Mouse (Mus musculus) hindbrain, embryonic 12.5 days (tissue): ENCODE measurements around the gene Olfr1167. TPM values are rescaled to one million over a fixed set of nuclear protein-coding genes. Genes with fewer than 3 reads are reported as not detected.
"Not testable (repeated sequence)": the region's sequence is repeated elsewhere in the genome, so short reads cannot be mapped to it uniquely, and the experiment has no call there.

Experiments used
- ATAC-seq: fragments of 200-750 bp; cut with Nextera tagmentation; 2 replicates; pipeline ENCODE4 v1.8.0; 2017; ENCODE audit warnings: moderate TSS enrichment; ENCODE audit not compliant: low FRiP score
- H3K27ac ChIP-seq: fragments of 300-500 bp; sonication (generic); 2 replicates; pipeline ENCODE4 v1.5.1; 2016; ENCODE audit warnings: mild to moderate bottlenecking
- H3K27me3 ChIP-seq: fragments of 300-500 bp; sonication (generic); 2 replicates; pipeline ENCODE4 v1.6.1; 2016; ENCODE audit warnings: mild to moderate bottlenecking
- H3K36me3 ChIP-seq: fragments of 300-500 bp; sonication (generic); 2 replicates; pipeline ENCODE4 v1.6.1; 2016; ENCODE audit warnings: mild to moderate bottlenecking
- H3K4me1 ChIP-seq: fragments of 300-500 bp; sonication (generic); 2 replicates; pipeline ENCODE4 v1.6.1; 2016
- H3K4me2 ChIP-seq: fragments of 300-500 bp; sonication (generic); replicated peaks from 2 replicates; pipeline ENCODE4 v1.6.1; 2016; ENCODE audit warnings: mild to moderate bottlenecking
- H3K4me3 ChIP-seq: fragments of 300-500 bp; sonication (generic); 2 replicates; pipeline ENCODE4 v1.5.1; 2016; ENCODE audit warnings: mild to moderate bottlenecking
- H3K9ac ChIP-seq: fragments of 300-500 bp; sonication (generic); 2 replicates; pipeline ENCODE4 v1.6.1; 2016; ENCODE audit warnings: mild to moderate bottlenecking, moderate library complexity
- H3K9me3 ChIP-seq: fragments of 300-500 bp; sonication (generic); replicated peaks from 2 replicates; pipeline ENCODE4 v1.6.1; 2016; ENCODE audit warnings: mild to moderate bottlenecking
- WGBS: fragments of 180-500 bp; shearing (Covaris S2); methylation state at CpG from one replicate; pipeline ENCODE4 v1.1.7; 2016; 5-methylcytosine and 5-hydroxymethylcytosine counted together
- polyA plus RNA-seq: library from polyadenylated mRNA; unstranded; fragments of >200 nt; fragmentation: Nextera tagmentation; extraction: Ambion mirVana; gene quantifications from 2 replicates; pipeline ENCODE4 v1.2.1, GENCODE M21; 2016

Gene Olfr1167
- not detected in 2 replicates for polyA plus RNA-seq

DNA sequence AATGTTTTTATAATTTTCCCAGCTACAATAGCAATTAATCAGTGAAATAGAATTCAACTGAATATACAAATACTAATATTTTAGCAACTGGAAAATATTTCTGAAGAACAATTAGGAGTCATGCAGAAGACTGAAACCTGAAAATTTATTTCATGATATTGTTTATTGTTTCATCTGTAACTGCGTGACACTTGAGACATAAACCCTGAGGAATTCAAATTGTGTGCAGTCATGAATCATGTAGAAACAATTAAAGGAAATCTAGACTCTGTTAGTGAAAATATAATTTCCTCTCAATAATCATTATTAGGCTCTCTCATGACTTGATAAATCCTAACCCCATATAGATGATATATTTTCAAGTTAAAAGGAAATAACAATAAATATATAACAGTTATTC lies at the start of gene Olfr1167:
Gene Olfr1167, minus strand, starts transcription at position 101 of the 400 bp plus-strand sequence.
- H3K9ac ChIP-seq, H3K27ac ChIP-seq, ATAC-seq, H3K9me3 ChIP-seq, H3K36me3 ChIP-seq, H3K4me2 ChIP-seq, H3K27me3 ChIP-seq, H3K4me3 ChIP-seq, H3K4me1 ChIP-seq: not testable (repeated sequence)
- WGBS, result 92% methylated on average over 1 of the region's 1 CpGs

GRCm38 (mm10) chr2:88181580-88181979 lies 26.6 kb upstream of the Olfr1167 start, which contains the start of gene Olfr1168:
Gene Olfr1168, plus strand, starts transcription at chr2:88181880.
- Histone ChIP-seq H3K27me3 (no peaks in the 10 kb centered on the region), H3K9me3 (no peaks in the 10 kb centered on the region), H3K4me2 (no peak within 1 kb of the TSS), H3K36me3 (no peaks in the 10 kb centered on the region), H3K4me1 (no peaks in the 10 kb centered on the region), H3K9ac (no peak within 1 kb of the TSS), H3K4me3 (no peak within 1 kb of the TSS), H3K27ac (no peak within 1 kb of the TSS)
- no peak for ATAC-seq
- WGBS, result 93% methylated on average over 2 of the region's 2 CpGs

- Histone ChIP-seq H3K27ac (no peak within 1 kb of the TSS), H3K27me3 (no peaks in the 10 kb centered on the region), H3K36me3 (no peaks in the 10 kb centered on the region), H3K9me3 (no peaks in the 10 kb centered on the region), H3K9ac (no peak within 1 kb of the TSS), H3K4me2 (no peak within 1 kb of the TSS), H3K4me1 (no peaks in the 10 kb centered on the region), H3K4me3 (no peak within 1 kb of the TSS)
- 93% methylated on average over 1 of the region's 1 CpGs for WGBS
- ATAC-seq, result no peak
Observed at GRCm38 (mm10) chr2:88128172-88128571, 26.8 kb downstream of the Olfr1167 start, which contains the start of gene Olfr1166. Gene Olfr1166, minus strand, starts transcription at chr2:88128272.

Other genes with a start within 250 kb of the Olfr1167 start
- gene Olfr1155, start 210.1 kb downstream of the Olfr1167 start, polyA plus RNA-seq, result not detected in 2 replicates
- gene Olfr1156, start 202.1 kb downstream of the Olfr1167 start, polyA plus RNA-seq, result not detected in 2 replicates
- not detected in 2 replicates for gene Olfr1157, start 186.9 kb downstream of the Olfr1167 start, polyA plus RNA-seq
- not detected in 2 replicates for gene Olfr74, start 180.5 kb downstream of the Olfr1167 start, polyA plus RNA-seq
- gene Olfr1158, start 165.1 kb downstream of the Olfr1167 start, polyA plus RNA-seq, result not detected in 2 replicates
- gene Olfr1160, start 146.9 kb downstream of the Olfr1167 start, polyA plus RNA-seq, result not detected in 2 replicates
- gene Olfr1161, start 132.4 kb downstream of the Olfr1167 start, polyA plus RNA-seq, result not detected in 2 replicates
- not detected in 2 replicates for gene Olfr73, start 117.5 kb downstream of the Olfr1167 start, polyA plus RNA-seq
- not detected in 2 replicates for gene Olfr1162, start 104.1 kb downstream of the Olfr1167 start, polyA plus RNA-seq
- gene Olfr1163, start 83.4 kb downstream of the Olfr1167 start, polyA plus RNA-seq, result not detected in 2 replicates
- not detected in 2 replicates for gene Olfr1164, start 61.2 kb downstream of the Olfr1167 start, polyA plus RNA-seq
- not detected in 2 replicates for gene Olfr1166, start 26.9 kb downstream of the Olfr1167 start, polyA plus RNA-seq
- not detected in 2 replicates for gene Olfr1168, start 26.7 kb upstream of the Olfr1167 start, polyA plus RNA-seq
- gene Olfr1170, start 73.1 kb upstream of the Olfr1167 start, polyA plus RNA-seq, result not detected in 2 replicates
- gene Olfr1173, start 124.7 kb upstream of the Olfr1167 start, polyA plus RNA-seq, result not detected in 2 replicates
- not detected in 2 replicates for gene Olfr1174-ps, start 159.9 kb upstream of the Olfr1167 start, polyA plus RNA-seq
- gene Olfr1175-ps, start 172.0 kb upstream of the Olfr1167 start, polyA plus RNA-seq, result not detected in 2 replicates
- gene Olfr1176, start 181.5 kb upstream of the Olfr1167 start, polyA plus RNA-seq, result not detected in 2 replicates
- not detected in 2 replicates for gene Olfr1177-ps, start 191.3 kb upstream of the Olfr1167 start, polyA plus RNA-seq
- not detected in 2 replicates for gene Olfr1178, start 231.9 kb upstream of the Olfr1167 start, polyA plus RNA-seq